Mouse (Mus musculus) ES-E14 (cell line): ENCODE measurements around the gene Ndufs1. TPM values are rescaled to one million over a fixed set of nuclear protein-coding genes. Genes with fewer than 3 reads are reported as not detected.

Source experiments
- DNase-seq: peaks from one replicate; pipeline ENCODE4 v3.0.0-alpha.2; 2013; ENCODE audit warnings: low read depth, low spot score
- H3K27ac ChIP-seq: 2 replicates; pipeline ENCODE4 v1.5.1; 2012; ENCODE audit warnings: low read depth, mild to moderate bottlenecking, low read length, moderate library complexity, mixed read lengths; ENCODE audit not compliant: poor library complexity, insufficient read depth, severe bottlenecking
- H3K36me3 ChIP-seq: 2 replicates; pipeline ENCODE4 v1.6.1; 2012; ENCODE audit warnings: mild to moderate bottlenecking, low read length, moderate library complexity, mixed read lengths; ENCODE audit not compliant: control insufficient read depth, poor library complexity, insufficient read depth, severe bottlenecking
- H3K4me1 ChIP-seq, 2 experiments: fragments of 150-350 bp in 1 of 2; sonication (generic) in 1 of 2; 2 replicates each; pipeline ENCODE4 v1.6.1; 2012; ENCODE audit warnings: low read length in 2 of 2, mild to moderate bottlenecking in 1 of 2, mixed read lengths in 1 of 2; ENCODE audit not compliant: control insufficient read depth in 2 of 2, insufficient read depth in 2 of 2, poor library complexity in 1 of 2
- H3K4me3 ChIP-seq, 2 experiments: fragments of 150-350 bp in 1 of 2; sonication (generic) in 1 of 2; 2 replicates each; pipeline ENCODE4 v1.5.1; 2012; ENCODE audit warnings: low read length in 2 of 2, low read depth in 1 of 2, mild to moderate bottlenecking in 1 of 2, mixed read lengths in 1 of 2; ENCODE audit not compliant: insufficient read depth in 1 of 2, poor library complexity in 1 of 2, severe bottlenecking in 1 of 2
- H3K9ac ChIP-seq: 2 replicates; pipeline ENCODE4 v1.6.1; 2012; ENCODE audit warnings: low read depth, mild to moderate bottlenecking, low read length, mixed read lengths; ENCODE audit not compliant: poor library complexity, insufficient read depth, severe bottlenecking
- H3K9me3 ChIP-seq: fragments of 150-350 bp; sonication (generic); 2 replicates; pipeline ENCODE4 v1.6.1; 2012; ENCODE audit warnings: low read depth, mild to moderate bottlenecking, low read length; ENCODE audit not compliant: control insufficient read depth, insufficient read depth
- CHD2 ChIP-seq: IDR thresholded peaks from 2 replicates; pipeline ENCODE4 v1.6.1; 2014; ENCODE audit warnings: mild to moderate bottlenecking, low read depth, low read length, inconsistent platforms
- HCFC1 ChIP-seq: IDR thresholded peaks from 2 replicates; pipeline ENCODE4 v1.6.1; 2012; ENCODE audit warnings: low read length, inconsistent platforms, borderline replicate concordance; ENCODE audit not compliant: insufficient read depth
- MAFK ChIP-seq: IDR thresholded peaks from 2 replicates; pipeline ENCODE4 v1.6.1; 2014; ENCODE audit warnings: mild to moderate bottlenecking, low read depth, low read length, inconsistent platforms; ENCODE audit not compliant: insufficient read depth
- ZC3H11A ChIP-seq: IDR thresholded peaks from 2 replicates; pipeline ENCODE4 v1.6.1; 2012; ENCODE audit warnings: low read depth, mild to moderate bottlenecking, inconsistent platforms, low read length, borderline replicate concordance
- ZNF384 ChIP-seq: IDR thresholded peaks from 2 replicates; pipeline ENCODE4 v1.6.1; 2012; ENCODE audit warnings: low read depth, low read length, inconsistent platforms
- in situ Hi-C, 2 experiments: fragments of 600-800 bp; cut with MboI; formaldehyde crosslinking; loops; one replicate each; pipeline ENCODE4 v1.15.1; 2025; ENCODE audit warnings: low sequenced_read_pairs in 2 of 2, inconsistent platforms in 1 of 2; ENCODE audit not compliant: unreplicated experiment in 2 of 2
- total RNA-seq: library from RNA; depleted of rRNA; stranded (reverse); fragments of 300-350 nt; gene quantifications from 2 replicates; pipeline ENCODE4 v1.2.3, GENCODE M21; 2012; rRNA removed

The Ndufs1 gene
- total RNA-seq, 1 experiment: 101 TPM

GRCm38 (mm10) chr1:63096071-63096470 is 80.6 kb downstream of the Ndufs1 start:
- Histone ChIP-seq H3K36me3 (peaks cover 21% of the 10 kb centered on the region), H3K9ac (no peak overlapping the region), H3K4me1 (peaks cover 3 to 7% of the 10 kb centered on the region in 2 experiments; a peak in 3 of 4 replicates), H3K9me3 (no peaks in the 10 kb centered on the region), H3K4me3 (no peak overlapping the region), H3K27ac (no peak overlapping the region)
- in situ Hi-C loops: no loop called here
- no peak for TF ChIP-seq ZNF384
- no peak for TF ChIP-seq MAFK
- no peak for TF ChIP-seq HCFC1
- no peak for TF ChIP-seq CHD2
- no peak for TF ChIP-seq ZC3H11A
- DNase-seq: no peak

Other genes starting within 250 kb of the Ndufs1 start
- 17.5 and 17.8 TPM in 2 replicates for gene Ino80d, start 62.2 kb downstream of the Ndufs1 start, total RNA-seq
- gene Eef1b2, start within 50 bp of the Ndufs1 start, total RNA-seq: 1,668 and 1,913 TPM in 2 replicates
- gene Gpr1, start 37.7 kb upstream of the Ndufs1 start, total RNA-seq: 1.3 and 2.2 TPM in 2 replicates
- gene Zdbf2, start 96.4 kb upstream of the Ndufs1 start, total RNA-seq: 25.6 and 43.2 TPM in 2 replicates